Mouse (Mus musculus): ENCODE measurements around the gene Slamf9.

Gene Slamf9

DNA sequence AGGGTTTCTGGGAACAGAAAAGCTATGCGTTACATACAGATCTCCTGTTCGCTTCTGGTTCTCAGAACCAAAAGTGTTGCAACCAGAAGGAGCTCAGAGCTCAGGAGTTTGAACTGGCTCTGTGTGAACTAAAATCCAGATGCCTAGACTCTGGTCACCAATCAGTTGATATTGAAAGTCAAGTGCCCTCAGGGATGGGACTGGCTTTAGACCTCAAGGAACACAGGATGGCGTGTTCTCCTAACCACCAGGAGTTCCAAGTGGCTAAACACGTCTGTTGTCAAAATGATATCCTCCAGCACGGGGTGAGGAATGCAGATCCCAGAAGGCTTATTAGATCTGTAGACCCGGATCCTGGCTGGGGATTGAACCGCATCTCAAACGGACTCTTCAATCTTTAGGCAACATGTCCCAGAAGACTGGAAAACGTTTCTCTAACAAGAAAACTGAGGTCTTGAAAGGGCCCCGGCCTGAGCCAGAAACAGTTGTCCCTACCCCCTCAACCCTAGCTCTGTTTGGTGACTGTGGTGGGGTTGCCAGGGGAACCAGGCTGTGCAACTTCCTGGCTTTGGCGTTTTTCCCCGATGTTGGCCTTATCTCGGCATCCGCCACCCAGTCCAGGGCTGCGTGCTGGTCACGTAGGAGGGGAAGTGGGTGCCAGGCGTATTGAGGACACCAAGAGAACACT lies 38.5 kb downstream of the Slamf9 start:
- DNase-seq (ENCODE audit: low read depth, low spot score) = no peak

DNA sequence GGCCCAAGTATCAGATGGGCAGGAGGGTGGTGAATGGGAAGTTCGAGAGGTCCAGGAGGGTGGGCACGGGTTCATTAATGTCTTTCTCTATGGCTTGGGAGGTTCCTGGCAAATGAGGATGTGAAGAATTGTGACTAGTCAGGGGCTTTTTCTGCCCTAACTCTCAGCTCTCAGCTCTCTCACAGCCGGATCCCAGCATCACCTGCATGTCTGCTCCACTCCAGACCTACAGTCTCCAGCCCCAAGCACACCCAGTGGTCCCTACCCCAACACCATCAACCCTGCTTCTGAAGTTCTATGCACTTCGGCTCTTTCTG lies 39.0 kb downstream of the Slamf9 start:
- no peak for DNase-seq (ENCODE audit: low read depth, low spot score)

DNA sequence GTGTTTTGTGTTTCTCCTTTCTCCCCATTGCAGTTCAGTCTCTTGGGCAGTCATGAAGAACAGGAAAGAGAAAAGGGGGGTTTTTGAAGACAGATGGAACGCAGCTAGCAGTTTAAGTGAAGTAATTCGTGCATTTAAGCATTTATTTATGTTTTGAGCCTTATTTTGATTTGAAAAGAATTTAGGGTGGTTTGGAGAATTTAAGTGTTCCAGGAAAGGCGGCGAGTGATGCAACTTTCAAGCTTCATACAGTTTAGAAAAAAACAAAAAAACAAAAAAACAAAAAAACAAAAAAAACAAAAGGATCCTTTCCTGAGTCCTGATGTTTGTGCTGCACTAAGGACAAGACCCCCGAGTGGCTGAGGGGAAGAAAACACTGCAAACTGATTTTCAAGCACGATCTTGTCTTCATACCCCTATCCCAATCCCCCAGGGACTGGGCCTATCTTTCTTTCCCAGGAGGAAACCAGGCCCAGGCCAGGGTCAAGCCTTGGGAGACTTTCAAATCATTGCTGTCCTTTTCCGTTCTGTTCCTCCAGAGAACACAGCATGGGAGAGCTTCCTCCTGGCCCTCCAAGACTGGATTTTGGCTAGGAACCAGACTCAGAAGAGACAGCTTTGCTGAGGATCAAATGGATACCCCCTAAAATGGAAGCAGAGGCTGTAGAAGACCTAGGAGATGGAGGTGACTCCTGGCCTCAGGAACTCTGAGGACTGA lies 39.6 kb downstream of the Slamf9 start:
- no peak for DNase-seq (ENCODE audit: low read depth, low spot score)

DNA sequence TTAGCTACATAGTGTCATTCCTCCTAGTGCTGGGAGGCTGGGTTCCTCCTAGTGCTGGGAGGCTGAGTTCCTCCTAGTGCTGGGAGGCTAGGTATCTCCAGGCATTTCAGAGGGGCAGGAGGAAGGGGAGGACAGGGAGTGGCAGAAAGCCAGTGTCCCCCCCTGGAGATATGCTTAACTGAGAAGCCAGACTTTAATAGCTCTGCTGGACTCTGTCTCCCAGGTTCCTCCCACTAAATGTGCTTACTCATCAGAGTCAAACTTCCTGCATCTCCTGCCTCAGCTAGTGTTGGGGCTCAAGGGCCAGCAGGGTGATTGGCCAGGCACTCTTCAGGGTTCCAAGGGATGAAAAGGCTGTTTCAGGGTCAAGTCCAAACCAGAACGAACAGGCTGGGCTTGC lies 40.2 kb downstream of the Slamf9 start:
- DNase-seq (ENCODE audit: low read depth, low spot score) = no peak

DNA sequence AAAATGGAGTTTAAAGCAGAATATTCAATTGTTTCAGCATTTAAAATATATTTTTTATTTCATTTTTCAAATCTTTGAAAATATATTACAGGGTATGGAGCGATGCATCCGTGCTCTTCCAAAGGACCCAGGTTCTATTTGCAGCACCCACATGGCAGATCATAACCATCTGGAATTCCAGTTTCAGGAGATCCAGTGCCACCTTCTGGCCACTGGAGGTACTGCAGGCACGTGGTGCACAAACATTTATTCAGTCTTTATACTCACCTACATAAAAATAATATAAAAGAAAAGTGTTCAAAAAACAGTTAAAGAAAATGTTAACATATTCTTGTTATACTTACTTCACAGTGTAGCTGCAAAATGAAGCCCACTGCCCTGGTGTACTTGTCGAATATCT lies 42.9 kb downstream of the Slamf9 start:
- DNase-seq (ENCODE audit: low read depth, low spot score) = no peak

DNA sequence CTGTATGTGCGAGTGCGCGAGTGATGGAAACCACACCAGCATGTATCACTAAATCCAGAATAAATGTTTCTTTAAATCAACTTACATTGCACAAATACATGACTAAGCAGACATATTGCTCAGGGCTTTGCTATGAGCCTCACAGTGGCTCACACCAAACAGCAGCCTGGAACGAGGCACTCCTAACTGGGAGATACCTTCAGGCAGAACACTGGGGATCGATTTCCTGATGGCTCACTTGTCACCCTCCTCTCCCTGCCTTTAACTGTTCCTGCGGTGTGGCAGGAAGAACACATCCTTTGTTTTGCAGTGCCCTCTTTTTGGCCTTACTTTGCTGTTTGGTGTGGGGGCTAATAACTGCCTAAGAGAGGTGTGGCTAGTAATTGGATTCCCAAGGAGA lies 44.5 kb downstream of the Slamf9 start:
- DNase-seq (ENCODE audit: low read depth, low spot score) = no peak

DNA sequence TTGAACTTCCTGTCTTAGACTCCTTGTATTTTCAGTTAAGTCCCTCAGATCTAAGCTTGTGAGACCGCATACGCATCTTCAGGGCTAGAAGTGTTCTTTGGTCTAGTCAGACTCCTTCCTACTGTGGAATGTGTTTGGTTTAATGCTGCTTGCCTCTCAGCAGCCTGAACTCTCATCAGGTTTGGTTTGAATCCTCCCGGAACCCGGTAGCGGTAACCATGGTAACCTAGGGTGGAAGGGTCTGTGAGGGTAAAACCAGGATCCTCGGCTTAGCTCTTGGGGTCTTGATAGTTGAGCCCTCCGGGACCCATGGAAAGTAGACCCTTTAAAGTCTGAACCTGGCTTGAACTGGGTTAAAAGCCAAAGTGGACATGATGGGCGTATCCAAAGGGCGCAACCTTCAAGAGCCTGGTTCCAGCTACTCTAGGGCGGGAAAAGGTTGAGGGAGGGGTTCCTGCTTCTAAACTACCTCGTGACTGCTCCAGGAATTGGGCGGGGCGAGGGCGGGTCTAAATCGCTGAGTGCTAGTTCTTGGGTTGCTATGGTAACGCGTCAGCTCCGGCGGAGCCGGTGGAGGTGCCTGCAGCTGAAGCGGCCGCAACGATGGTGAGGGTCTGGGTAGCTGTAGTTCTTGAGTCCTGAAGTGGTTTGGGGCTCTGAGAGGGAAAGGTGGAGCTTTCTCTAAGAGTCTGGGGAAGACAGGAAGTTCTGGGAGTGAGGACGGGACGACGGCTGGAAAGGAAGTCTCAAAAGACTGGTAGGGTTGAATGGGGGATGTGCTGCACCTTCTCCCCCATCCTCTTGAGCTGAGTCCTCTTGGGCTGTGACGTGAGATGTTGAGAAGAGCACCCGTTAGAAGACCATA lies 45.6 kb downstream of the Slamf9 start, which contains the start of gene Cfap45:
Gene Cfap45, plus strand, starts transcription at position 226 of the 865 bp plus-strand sequence.
- DNase-seq (ENCODE audit: low read depth, low spot score) = peak; percentile 80

DNA sequence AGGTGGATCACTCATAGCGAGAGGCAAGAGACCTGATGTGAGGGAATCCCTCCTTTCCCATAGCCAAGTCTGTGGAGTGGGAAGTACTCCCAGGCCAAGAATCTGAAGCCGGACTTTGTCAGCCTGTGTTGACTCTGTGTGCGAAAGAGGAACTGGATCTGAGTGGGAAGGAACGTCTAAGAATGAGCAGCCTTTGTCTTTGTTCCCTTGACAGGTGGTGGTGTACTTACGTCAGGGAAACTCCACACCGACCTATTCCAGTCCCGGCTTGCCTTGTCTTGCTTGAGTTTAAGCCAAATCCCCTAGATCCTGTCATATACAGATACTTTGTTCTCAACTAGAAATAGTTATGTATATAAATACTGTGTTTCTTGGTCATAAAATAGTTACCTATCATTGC lies 47.4 kb downstream of the Slamf9 start:
- no peak for DNase-seq (ENCODE audit: low read depth, low spot score)

DNA sequence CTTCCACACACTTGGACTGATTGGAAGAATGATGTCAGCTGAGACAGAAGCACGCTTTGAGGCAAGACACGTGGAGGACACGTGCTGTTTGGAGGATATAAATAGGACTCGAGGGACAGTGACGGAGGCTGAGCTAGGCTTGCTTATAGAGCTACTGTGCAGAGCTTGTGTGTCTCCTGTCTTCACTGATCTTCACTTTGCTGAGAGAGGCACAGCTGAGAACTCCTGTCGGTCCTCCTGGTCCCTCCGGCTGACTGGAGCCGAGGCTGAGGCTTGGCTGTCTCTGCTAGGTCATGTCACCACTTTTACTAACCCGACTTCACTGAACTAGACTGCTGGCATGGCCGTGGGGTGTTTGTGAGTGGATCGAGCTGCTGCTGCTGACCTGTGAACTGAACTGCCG lies 48.5 kb downstream of the Slamf9 start:
- no peak for DNase-seq (ENCODE audit: low read depth, low spot score)

DNA sequence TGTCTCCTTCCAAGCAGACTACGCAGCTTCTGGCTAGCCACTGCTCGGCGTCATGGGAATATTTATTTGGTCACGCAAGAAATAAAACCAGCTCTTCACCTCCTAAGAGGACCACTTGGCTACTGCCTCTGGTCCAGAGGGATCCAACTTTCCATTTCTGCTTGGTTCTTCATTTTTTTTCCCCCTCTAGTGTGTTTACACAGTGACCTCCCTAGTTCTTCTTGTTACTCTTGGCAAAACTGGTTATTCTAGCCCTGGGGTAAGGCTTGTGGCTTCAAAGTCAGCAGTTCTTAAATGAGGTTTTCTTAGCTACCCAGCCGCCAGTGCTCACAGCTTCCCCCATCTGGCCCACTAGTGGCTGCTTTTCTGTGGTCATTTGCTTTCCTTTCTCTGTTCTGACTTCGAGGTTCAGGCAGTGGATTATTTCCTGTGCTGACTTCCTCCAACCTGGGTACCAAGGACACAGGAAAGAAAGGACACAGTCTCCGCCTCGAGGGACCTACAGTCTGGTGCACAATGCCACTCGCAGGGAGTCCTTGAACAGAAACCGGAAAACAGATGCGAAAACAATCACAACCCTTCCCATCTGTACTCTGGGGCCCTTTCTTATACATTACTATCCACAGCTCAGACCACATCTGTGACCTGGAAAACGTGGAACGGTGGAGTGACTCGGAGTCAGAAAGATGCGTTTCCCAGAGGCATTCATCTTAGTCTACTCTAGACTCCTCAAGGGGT lies 50.0 kb downstream of the Slamf9 start:
- no peak for DNase-seq (ENCODE audit: low read depth, low spot score)

DNA sequence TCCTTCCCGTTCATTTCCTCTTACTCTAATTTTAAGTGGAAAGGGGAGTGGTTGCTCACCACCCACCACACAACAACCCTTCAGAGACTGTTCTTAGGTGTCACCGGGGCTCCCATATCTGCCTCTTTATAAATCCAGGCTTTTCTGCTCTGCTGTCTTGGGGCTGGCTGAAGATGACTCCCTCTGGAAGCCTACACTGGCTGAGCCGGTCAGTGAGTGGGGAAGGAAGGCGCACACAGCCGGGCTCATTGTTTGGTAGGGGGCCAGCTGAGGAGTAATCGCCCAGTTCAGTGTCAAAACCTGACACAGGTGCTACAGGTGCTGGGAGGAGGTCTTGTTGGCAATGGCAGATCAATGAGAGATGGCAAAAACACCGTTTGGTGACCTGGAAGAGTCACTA lies 50.8 kb downstream of the Slamf9 start:
- no peak for DNase-seq (ENCODE audit: low read depth, low spot score)

DNA sequence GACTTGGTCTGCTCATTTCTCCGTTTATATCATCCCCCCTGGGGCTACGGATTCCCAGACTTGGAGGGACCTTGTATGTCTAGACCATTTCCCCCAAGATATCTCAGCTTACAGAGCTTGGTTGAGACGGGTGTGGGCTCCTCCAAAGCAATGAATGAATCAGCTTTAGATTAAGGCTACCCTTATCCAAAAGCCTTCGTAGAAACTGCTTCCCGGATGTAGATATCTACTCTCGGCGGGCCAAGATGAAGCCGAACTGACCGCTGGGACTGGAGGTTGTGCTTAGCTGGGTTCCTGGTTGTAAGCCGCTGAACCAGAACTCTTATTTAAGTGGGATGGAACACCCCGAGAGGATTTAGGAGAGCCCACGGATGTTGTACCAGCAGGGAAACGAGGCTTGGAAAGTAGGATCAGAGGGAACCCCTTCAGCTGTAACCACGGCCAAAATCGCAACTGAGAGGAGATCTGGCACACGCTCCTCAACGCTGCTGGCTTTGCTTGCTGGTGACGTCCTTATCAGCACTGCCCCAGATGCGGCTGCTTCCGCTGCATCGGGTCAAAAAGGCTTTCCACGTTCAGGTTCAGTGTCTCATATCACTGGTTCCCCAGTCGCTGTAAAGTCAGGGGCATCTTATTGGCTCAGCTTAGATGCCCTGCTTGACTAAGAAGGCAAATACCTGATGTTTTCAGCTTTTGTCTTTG lies 51.4 kb downstream of the Slamf9 start:
- DNase-seq (ENCODE audit: low read depth, low spot score) = no peak

DNA sequence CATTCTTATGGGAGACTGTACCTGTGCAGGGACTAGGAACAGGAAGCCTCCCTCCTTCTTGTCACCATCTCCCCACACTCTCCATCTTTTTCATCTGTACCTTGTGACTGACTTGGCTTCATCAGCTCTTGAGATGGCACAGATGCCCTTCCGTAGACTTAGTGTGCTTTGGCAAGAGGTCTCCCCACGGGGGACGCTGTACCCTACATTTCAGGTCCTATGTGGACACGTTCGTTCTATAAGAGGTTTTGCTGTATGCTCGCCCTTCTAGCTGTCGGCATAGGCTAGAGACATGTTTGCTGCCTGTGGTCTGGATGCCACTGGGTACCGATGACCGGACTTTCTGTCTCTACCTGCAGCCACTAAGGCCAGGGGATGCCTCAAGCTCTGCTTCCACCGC lies 52.3 kb downstream of the Slamf9 start:
- DNase-seq (ENCODE audit: low read depth, low spot score) = no peak
